Mouse (Mus musculus): ENCODE results near the gene Clec10a.
"Not testable (repeated sequence)": the region's sequence is repeated elsewhere in the genome, so short reads cannot be mapped to it uniquely, and the experiment has no call there.

Gene Clec10a

GRCm38 (mm10) chr11:70155897-70156296, at the start of gene Clec10a:
Gene Clec10a (plus strand): TSS chr11:70156197.
- DNase-seq = not testable (repeated sequence)

DNA sequence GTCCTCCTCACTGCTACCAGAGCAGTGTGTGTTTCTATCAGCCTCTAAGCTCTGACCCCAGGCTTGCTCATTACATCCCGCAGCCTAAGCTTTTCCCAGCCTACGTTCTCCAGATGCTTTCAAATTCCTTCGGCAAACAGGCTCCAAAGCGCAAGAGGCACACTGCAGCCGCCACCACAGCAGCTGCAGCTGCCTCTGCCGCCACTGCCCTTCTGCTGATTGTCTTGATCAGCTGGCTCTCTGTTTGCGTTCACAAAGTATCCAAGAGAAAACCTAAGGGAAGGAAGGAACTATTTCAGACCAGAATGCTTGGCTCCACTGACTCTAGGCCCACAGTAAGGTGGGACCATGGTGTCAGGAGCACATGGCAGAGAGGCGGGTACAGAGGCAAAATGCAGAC, 48.9 kb upstream of the Clec10a start:
- DNase-seq = no peak

DNA sequence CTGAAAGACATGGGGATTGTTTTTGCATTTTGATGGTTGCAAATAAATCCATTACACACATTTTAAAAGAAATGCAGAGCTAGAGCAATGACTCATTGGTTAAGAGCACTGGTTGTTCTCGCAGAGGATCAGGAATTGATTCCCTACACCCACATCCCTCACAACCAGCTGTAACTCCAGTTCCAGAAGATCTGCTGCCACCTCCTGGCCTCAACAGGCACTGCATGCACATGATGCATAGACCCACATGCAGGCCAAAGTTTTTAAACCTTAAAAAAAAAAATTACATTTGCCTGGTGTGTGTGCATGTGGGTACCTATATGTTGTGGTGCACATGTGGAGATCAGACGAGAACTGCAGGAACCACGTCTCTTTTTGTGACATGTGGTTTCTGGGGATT, 45.9 kb upstream of the Clec10a start:
- peak; percentile 46 for DNase-seq

DNA sequence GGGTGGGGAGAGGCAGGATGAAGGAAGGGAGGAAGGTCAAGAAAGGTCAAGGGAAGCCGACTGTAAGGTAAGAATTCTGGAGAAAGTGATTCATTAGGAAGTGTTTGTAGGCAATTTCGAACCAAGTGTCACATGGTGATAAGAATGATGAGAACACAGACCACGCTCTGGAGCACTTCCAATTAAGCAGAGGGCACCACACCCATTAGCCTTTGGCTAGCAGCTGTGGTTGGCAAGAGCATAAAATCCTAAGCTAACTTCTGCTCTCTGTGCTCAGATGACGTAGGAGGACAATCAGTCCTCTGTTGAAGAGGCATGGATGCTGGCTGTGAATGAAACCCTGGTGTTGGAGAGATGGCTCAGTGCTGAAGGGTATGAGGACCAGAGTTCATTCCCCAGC, 41.4 kb upstream of the Clec10a start:
- DNase-seq = no peak

- no peak for DNase-seq
Measured at GRCm38 (mm10) chr11:70115901-70116300, 40.1 kb upstream of the Clec10a start.

DNA sequence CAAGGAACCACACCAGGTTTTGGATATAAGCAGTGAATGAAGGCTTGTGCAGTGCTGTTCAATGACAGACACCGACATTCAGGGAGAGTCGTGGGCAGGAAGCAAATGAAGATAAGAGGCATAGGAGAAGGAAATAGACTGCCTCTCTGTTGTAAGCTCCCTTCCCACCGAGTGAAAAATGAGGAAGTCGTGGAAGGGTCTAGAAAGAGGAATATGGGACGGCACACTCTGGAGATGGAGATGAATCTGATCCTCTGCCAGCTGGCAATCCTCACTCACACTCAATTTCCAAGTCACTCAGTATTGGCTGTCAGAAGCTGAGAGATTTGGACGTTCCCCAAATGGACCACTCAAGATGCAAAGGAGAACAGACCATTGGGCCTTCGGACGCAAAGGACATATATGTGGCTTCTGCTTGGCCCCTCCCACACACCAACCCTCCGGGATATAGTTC, 26.0 kb upstream of the Clec10a start, which contains the start of gene Mgl2:
Gene Mgl2, plus strand, starts transcription at position 404 of the 454 bp plus-strand sequence.
- DNase-seq = peak; percentile 56

DNA sequence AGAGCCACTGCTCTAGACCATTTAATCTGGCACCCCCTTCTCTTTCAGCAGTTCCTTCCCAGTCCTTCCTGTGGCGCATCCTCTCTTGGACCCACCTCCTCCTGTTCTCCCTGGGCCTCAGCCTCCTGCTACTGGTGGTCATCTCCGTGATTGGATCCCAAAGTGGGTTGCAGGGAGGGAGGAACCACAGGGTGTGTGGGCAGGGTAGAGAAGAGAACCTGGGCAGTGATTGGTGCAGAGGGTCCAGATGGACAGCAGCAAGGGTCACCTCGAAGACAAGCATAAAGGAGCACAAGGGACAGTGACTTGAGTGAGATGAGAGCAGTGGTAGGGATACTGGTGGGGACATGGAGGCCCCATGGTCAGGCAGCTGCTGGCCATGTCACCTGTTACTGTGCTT, 21.0 kb upstream of the Clec10a start:
- DNase-seq = not testable (repeated sequence)

- DNase-seq = not testable (repeated sequence)
Measured at GRCm38 (mm10) chr11:70135925-70136324, 20.1 kb upstream of the Clec10a start.

- no peak for DNase-seq
Measured at GRCm38 (mm10) chr11:70139171-70139570, 16.8 kb upstream of the Clec10a start.

- DNase-seq = no peak
Measured at GRCm38 (mm10) chr11:70151072-70151471, 4.9 kb upstream of the Clec10a start.

- no peak for DNase-seq
Measured at GRCm38 (mm10) chr11:70162336-70162735, 6.3 kb downstream of the Clec10a start.

DNA sequence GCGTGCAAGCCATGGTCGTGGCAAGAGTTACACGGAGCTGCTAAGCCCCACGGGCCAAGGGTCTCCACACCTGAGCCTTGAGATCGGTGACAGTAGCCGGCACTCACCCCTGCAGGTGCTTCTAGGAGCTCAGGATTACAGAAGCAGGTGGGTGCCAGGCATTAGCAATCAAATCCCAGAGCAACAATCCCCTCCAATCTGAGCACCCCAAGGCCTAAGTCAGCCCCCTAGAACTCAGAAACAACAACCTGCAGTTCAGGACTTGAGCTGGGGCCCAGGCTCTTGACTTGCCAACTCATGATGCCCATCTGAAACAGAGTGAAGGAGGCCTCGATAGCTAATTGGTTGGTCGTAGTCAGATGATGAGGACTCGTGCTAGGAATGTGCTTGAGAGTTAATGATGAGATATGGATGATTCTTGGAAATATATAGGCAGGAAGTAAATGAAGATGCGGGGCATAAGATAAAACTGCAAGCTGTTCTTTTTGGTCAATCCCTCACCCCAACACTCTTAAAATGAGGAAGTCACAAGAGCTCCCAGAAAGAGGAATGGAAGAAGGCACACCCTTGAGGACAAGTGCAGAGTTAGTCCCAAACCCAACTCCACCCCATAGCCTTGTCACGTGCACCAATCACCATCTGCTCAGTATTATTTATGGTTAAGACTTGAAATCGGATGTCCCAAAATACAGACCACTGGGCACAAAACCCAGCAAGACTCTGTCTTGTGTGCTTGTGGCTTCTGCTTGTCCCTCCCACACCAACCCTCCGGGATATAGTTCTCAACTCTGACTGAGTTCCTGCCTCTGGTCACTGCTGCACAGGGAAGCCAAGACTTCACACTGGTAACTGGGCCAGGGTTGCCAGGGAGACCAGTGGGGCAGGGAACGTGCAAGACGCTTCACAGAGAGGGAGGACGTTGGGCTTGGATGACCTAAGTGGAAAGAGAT, 10.2 kb downstream of the Clec10a start:
- no peak for DNase-seq

- no peak for DNase-seq
Measured at GRCm38 (mm10) chr11:70168136-70168535, 12.1 kb downstream of the Clec10a start.

GRCm38 (mm10) chr11:70169471-70169870, 13.5 kb downstream of the Clec10a start:
- DNase-seq = not testable (repeated sequence)

DNA sequence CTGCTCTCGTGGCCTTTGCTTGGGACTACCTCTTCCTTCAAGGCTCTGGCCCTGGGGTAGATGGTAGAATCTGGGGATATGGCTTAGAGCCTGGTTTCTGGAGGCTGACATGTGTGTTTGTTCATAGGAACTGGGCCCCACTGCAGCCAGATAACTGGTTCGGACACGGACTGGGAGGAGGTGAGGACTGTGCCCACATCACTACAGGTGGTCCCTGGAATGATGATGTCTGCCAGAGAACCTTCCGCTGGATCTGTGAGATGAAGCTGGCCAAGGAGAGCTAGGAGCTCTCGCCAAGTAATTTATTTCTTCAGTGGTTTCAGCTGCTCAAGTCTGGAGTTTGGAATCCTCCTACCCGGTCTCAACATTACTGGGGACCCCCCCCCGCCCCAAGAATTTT, 14.3 kb downstream of the Clec10a start:
- no peak for DNase-seq

GRCm38 (mm10) chr11:70171181-70171580, 15.2 kb downstream of the Clec10a start:
- no peak for DNase-seq

DNA sequence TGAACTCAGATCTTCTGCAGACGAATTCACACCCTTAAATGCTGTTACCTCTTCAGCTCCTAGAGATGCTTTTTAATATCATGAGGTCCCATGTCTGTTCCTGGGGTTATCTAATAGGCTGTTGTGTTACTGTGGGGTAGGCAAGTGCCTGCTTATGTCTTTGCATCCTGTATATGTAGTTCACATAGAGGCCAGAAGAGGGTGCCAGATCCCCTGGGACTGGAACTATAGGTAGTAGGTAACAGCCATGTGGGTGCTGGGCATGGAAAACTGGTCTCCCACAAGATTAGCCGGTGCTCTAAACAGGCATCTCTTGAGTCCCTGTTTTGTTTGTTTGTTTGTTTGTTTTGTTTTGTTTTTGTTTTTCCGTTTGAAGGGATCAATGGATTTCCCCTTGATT, 15.8 kb downstream of the Clec10a start:
- peak; percentile 61 for DNase-seq

DNA sequence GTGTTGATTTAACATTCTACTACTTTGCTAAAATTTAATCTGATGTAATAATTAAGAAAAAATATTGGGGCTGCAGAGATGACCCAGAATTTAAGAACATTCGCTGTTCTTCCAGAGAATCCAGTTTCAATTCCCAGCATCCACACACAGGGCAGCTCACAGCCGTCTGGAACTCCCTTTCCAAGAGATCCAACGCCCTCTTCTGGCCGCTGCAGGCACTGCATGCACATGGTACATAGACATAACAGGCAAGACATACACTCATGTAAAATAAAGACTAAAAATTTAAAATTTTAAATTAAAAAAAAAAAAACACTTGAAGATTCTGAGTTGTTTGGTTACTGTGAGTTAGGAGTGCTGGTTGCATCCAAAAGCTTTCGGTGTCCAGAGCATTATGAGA, 16.3 kb downstream of the Clec10a start:
- no peak for DNase-seq

DNA sequence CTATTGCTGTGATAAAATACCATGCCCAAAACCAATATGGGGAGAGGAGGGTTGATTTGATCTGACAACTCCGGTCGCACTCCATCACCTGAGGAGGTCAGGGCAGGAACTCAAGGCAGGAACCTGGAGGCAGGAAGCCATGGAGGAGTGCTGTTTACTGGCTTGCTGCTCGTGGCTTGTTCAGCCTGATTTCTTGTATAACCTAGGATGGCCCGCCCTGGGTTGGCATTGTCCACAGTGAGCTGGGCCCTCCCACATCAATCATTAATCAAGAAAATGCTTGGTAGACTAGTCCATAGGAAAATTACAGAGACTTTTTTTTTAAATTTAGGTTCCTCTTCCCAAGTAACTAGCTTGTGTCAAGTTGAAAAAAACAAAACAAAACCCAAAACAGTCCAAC, 18.5 kb downstream of the Clec10a start:
- no peak for DNase-seq

- DNase-seq = no peak
Measured at GRCm38 (mm10) chr11:70177647-70178046, 21.6 kb downstream of the Clec10a start.

GRCm38 (mm10) chr11:70178311-70178710, 22.3 kb downstream of the Clec10a start:
- DNase-seq = no peak

DNA sequence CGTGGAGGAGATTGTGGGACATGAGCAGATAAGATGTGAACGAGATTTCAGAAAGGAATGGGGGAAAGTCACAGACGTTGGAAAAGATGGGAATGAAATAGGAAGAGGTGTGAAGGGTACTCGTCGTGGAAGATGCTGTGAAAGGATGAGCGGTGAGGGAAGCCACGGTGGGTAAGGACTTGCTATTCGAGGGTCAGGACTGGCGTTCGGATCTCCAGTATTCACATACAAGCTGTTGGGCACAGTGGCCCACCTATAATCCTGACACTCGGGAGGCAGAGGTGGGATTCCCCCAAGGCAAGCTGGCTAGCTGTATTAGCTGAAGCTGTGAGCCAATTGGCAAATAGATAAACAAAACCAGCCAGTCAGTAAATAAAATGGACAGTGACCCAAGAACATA, 22.8 kb downstream of the Clec10a start:
- DNase-seq = no peak

DNA sequence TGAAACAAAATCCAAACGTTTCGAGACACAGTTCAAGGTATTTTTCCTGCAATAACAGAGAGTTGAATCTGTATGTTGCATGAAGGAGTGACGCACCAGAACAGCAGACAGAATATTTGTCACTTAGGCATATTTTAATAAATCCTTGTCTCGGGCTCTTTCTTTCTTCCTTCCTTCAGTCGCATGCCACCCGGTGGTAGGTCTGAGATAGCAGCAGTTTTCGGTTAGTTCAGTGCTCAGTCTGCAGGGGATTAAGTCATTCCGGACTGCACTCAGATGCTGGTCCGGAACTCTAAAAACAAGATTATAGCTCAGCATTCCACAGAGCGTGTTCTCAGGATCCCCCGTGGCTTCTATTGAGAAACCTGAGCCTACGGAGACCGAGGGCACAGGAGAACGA, 23.4 kb downstream of the Clec10a start:
- peak; percentile 20 for DNase-seq

GRCm38 (mm10) chr11:70180496-70180895, 24.5 kb downstream of the Clec10a start:
- no peak for DNase-seq

GRCm38 (mm10) chr11:70185120-70185519, 29.1 kb downstream of the Clec10a start:
- no peak for DNase-seq

Data from lung, postnatal 14 days (tissue).